Mouse (Mus musculus): ENCODE results near the gene Igfbpl1.

Igfbpl1 gene

GRCm38 (mm10) chr4:45770638-45771033, 56.1 kb downstream of the Igfbpl1 start:
- DNase-seq (ENCODE audit: low read depth, low spot score) = no peak

- no peak for DNase-seq (ENCODE audit: low read depth, low spot score)
Measured at GRCm38 (mm10) chr4:45769791-45770637, 56.7 kb downstream of the Igfbpl1 start.

GRCm38 (mm10) chr4:45769141-45769540, 57.6 kb downstream of the Igfbpl1 start:
- no peak for DNase-seq (ENCODE audit: low read depth, low spot score)

- DNase-seq (ENCODE audit: low read depth, low spot score) = no peak
Measured at GRCm38 (mm10) chr4:45767891-45768558, 58.7 kb downstream of the Igfbpl1 start.

- DNase-seq (ENCODE audit: low read depth, low spot score) = no peak
Measured at GRCm38 (mm10) chr4:45766774-45767173, 59.9 kb downstream of the Igfbpl1 start.

- DNase-seq (ENCODE audit: low read depth, low spot score) = no peak
Measured at GRCm38 (mm10) chr4:45765565-45766201, 61.0 kb downstream of the Igfbpl1 start.

- DNase-seq (ENCODE audit: low read depth, low spot score) = no peak
Measured at GRCm38 (mm10) chr4:45765121-45765564, 61.6 kb downstream of the Igfbpl1 start.

- DNase-seq (ENCODE audit: low read depth, low spot score) = no peak
Measured at GRCm38 (mm10) chr4:45764141-45764494, 62.6 kb downstream of the Igfbpl1 start.

GRCm38 (mm10) chr4:45763288-45764140, 63.2 kb downstream of the Igfbpl1 start:
- DNase-seq (ENCODE audit: low read depth, low spot score) = peak; percentile 48

GRCm38 (mm10) chr4:45762600-45762999, 64.1 kb downstream of the Igfbpl1 start:
- DNase-seq (ENCODE audit: low read depth, low spot score) = no peak

Data from mesoderm, embryonic 11.5 days (tissue).